Mouse (Mus musculus): ENCODE data around the gene Rasgrp3. TPM values are rescaled to one million over a fixed set of nuclear protein-coding genes. Genes with fewer than 3 reads are reported as not detected.
"Not testable (repeated sequence)": the region's sequence is repeated elsewhere in the genome, so short reads cannot be mapped to it uniquely, and the experiment has no call there.

The Rasgrp3 gene
- total and polyA plus RNA-seq, 2 experiments from 2014 or later: 4.4 to 5.5 TPM

DNA sequence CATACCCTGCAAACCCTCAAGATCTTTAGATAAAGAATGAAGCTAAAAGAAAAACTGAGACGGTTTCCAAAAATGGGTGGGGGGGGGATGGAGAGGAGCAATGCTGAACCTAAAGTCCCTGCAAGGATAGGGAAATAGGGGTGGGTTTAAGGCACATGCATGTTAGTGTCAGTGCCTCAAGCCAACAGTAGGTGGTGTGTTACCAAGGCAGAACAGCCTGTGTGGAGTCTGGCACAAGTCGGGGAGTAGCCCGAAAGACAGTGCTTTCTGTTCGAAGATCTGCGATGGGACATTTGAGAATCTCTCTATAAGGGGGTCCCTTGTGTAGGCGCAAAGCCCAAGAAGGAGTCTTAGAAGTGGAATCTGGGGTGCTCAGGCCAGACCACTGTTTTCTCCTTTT is 24.9 kb downstream of the Rasgrp3 start:
- Histone ChIP-seq H3K36me3 (ENCODE audit: insufficient read depth) (no peaks in the 10 kb centered on the region), H3K27me3 (ENCODE audit: insufficient read depth, low read length) (no peaks in the 10 kb centered on the region), H3K4me3 (ENCODE audit: low read depth, low read length) (no peak overlapping the region), H3K4me1 (ENCODE audit: insufficient read depth) (peaks cover 6% of the 10 kb centered on the region; the same call in 1 of the 2 replicates), H3K4me2 (ENCODE audit: low read depth) (no peak overlapping the region), H3K9ac (no peak overlapping the region), H3K27ac (ENCODE audit: low read depth, low read length) (no peak overlapping the region), H3K9me3 (ENCODE audit: low read length) (no peaks in the 10 kb centered on the region)
- WGBS: 88% methylated on average over 6 of the region's 6 CpGs
- peak; percentile 35; the same call in 1 of the 2 replicates for TF ChIP-seq CTCF (IDR thresholded peaks at IDR 0.05; ENCODE audit: low read depth)
- ATAC-seq (no peak), DNase-seq (no peak)

DNA sequence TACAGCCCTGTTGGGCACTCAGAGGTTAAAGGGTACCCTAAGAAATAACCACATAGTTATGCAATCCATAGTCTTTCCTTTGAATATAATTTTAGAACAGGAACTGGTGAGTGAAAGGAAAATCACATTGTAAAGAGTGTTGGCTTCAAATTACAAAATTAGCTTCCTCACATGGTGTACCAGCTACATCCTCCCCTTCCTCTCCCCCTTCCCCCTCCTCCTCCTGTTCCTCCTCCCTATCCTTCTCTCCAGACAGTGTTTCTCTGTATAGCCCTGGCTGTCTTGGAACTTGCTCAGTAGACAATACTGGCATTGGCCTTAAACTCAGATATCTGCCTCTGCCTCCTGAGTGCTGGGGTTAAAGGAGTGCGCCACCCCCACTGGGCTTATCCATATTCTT is 26.1 kb downstream of the Rasgrp3 start:
- Histone ChIP-seq H3K4me1 (ENCODE audit: insufficient read depth) (peaks cover 6% of the 10 kb centered on the region; the same call in 1 of the 2 replicates), H3K27ac (ENCODE audit: low read depth, low read length) (no peak overlapping the region), H3K9ac (no peak overlapping the region), H3K4me2 (ENCODE audit: low read depth) (no peak overlapping the region), H3K4me3 (ENCODE audit: low read depth, low read length) (no peak overlapping the region), H3K9me3 (ENCODE audit: low read length) (no peaks in the 10 kb centered on the region), H3K27me3 (ENCODE audit: insufficient read depth, low read length) (no peaks in the 10 kb centered on the region), H3K36me3 (ENCODE audit: insufficient read depth) (no peaks in the 10 kb centered on the region)
- DNase-seq (no peak), ATAC-seq (no peak)
- 96% methylated on average over 1 of the region's 1 CpGs for WGBS
- TF ChIP-seq CTCF (IDR thresholded peaks at IDR 0.05; ENCODE audit: low read depth): no peak

DNA sequence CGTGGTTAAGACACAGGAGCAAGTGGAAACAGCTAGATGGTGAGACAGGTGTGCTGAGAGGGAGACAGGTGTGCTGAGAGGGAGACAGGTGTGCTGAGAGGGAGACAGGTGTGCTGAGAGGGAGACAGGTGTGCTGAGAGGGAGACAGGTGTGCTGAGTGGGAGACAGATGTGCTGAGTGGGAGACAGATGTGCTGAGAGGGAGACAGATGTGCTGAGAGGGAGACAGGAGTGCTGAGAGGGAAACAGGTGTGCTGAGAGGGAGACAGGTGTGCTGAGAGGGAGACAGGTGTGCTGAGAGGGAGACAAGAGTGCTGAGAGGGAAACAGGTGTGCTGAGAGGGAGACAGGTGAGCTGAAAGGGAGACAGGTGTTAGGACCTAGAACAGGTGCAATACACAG is 27.5 kb downstream of the Rasgrp3 start:
- ATAC-seq; H3K4me2 ChIP-seq (ENCODE audit: low read depth); DNase-seq; H3K36me3 ChIP-seq (ENCODE audit: insufficient read depth); H3K27ac ChIP-seq (ENCODE audit: low read depth, low read length); H3K9ac ChIP-seq; H3K4me3 ChIP-seq (ENCODE audit: low read depth, low read length); H3K9me3 ChIP-seq (ENCODE audit: low read length); H3K4me1 ChIP-seq (ENCODE audit: insufficient read depth); H3K27me3 ChIP-seq (ENCODE audit: insufficient read depth, low read length): not testable (repeated sequence)
- WGBS: 91% methylated on average over 1 of the region's 1 CpGs

DNA sequence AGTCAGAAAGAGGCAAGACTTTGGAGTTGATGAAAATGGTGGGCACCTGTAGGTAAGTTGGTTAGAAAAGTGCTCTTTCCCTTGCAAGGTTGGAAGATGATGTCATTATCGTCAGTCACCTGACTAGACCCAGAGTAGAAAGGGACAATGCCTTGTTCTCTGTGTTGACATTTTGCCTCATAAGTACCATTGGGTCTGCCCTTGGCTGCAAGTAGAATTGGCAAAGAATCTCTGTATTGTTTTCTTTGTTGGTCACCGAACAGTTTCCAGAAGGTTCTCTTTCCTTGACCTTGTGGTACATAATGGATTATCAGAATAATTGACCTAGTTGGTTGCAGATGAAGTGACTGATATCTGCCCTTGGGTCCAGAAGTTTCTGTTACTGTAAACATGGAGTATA is 27.9 kb downstream of the Rasgrp3 start:
- H3K4me2 ChIP-seq (ENCODE audit: low read depth): no peak overlapping the region
- no peak for TF ChIP-seq CTCF (IDR thresholded peaks at IDR 0.05; ENCODE audit: low read depth)

GRCm38 (mm10) chr17:75464331-75464982 is 28.8 kb downstream of the Rasgrp3 start:
- DNase-seq (no peak), ATAC-seq (no peak)
- no peaks in the 10 kb centered on the region for H3K27me3 ChIP-seq (ENCODE audit: insufficient read depth, low read length)
- no peaks in the 10 kb centered on the region for H3K9me3 ChIP-seq (ENCODE audit: low read length)
- H3K4me1 ChIP-seq (ENCODE audit: insufficient read depth): peaks cover 6% of the 10 kb centered on the region; the same call in 1 of the 2 replicates
- H3K9ac ChIP-seq: no peak overlapping the region
- no peaks in the 10 kb centered on the region for H3K36me3 ChIP-seq (ENCODE audit: insufficient read depth)
- H3K4me3 ChIP-seq (ENCODE audit: low read depth, low read length): no peak overlapping the region
- no peak overlapping the region for H3K27ac ChIP-seq (ENCODE audit: low read depth, low read length)
- WGBS: 25% methylated on average over 9 of the region's 9 CpGs
- no peak for TF ChIP-seq CTCF (IDR thresholded peaks at IDR 0.05; ENCODE audit: low read depth)
- no peak overlapping the region for H3K4me2 ChIP-seq (ENCODE audit: low read depth)

More for the DNA sequence above, 27.9 kb downstream of the Rasgrp3 start:
- Histone ChIP-seq H3K27me3 (ENCODE audit: insufficient read depth, low read length) (no peaks in the 10 kb centered on the region), H3K36me3 (ENCODE audit: insufficient read depth) (no peaks in the 10 kb centered on the region), H3K4me1 (ENCODE audit: insufficient read depth) (peaks cover 6% of the 10 kb centered on the region; the same call in 1 of the 2 replicates), H3K9me3 (ENCODE audit: low read length) (no peaks in the 10 kb centered on the region), H3K9ac (no peak overlapping the region), H3K27ac (ENCODE audit: low read depth, low read length) (no peak overlapping the region), H3K4me3 (ENCODE audit: low read depth, low read length) (no peak overlapping the region)
- DNase-seq (no peak), ATAC-seq (no peak)
- WGBS: 83% methylated on average over 2 of the region's 2 CpGs

DNA sequence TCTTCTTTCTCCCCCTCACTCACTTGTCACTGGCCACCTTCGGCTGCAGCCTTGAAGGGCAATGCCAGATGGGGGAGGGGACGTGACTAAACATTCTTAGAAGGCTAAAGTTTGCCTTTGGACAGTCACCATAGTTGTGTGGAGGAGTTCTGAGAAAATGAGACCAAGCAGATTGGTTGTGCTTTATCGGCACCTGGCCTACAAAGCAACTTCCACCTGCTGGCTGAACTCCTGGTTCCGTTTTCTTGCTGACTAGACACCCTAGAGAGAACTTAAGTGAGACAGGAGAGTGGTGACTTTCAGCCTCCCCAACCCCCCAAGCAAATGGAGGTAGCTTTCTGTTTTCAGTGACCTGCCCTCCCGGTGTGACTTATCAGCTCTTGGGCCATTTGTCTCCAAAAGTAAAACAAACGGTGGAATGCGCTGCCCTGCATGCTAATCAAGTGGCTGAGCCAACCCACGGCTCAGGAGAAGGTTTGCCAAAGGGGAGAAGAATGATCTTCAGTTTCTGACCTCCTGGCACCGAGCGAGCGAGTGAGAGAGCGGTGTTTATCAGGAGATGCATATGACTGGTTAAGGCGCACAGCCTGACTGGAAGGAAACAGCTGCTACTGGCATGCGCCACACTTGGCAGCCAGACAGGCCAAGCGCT is 29.4 kb downstream of the Rasgrp3 start:
- Histone ChIP-seq H3K4me1 (ENCODE audit: insufficient read depth) (peaks cover 6% of the 10 kb centered on the region; the same call in 1 of the 2 replicates), H3K27me3 (ENCODE audit: insufficient read depth, low read length) (no peaks in the 10 kb centered on the region), H3K36me3 (ENCODE audit: insufficient read depth) (no peaks in the 10 kb centered on the region), H3K27ac (ENCODE audit: low read depth, low read length) (no peak overlapping the region), H3K9ac (no peak overlapping the region), H3K4me2 (ENCODE audit: low read depth) (peak overlapping the region; percentile 32), H3K4me3 (ENCODE audit: low read depth, low read length) (no peak overlapping the region), H3K9me3 (ENCODE audit: low read length) (no peaks in the 10 kb centered on the region)
- DNase-seq: peak; percentile 79
- ATAC-seq: peak; percentile 95
- no peak for TF ChIP-seq CTCF (IDR thresholded peaks at IDR 0.05; ENCODE audit: low read depth)
- WGBS: 13% methylated on average over 15 of the region's 15 CpGs

DNA sequence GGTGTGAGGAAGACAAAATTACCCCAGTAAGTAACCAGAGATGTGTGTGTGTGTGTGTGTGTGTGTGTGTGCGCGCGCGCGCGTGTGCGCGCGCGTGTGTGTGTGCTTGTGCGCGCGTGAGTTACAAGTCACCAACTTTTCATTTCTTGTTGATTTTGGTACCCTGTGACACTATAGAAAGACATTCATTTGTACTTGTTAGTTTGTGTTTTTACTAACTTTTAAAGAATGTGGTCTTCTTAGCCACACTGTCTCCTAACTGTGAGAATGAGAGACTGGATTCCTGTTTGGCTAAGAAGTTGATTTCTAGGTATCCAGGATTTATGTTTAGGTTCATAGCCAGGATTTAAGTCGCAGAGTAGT is 29.9 kb downstream of the Rasgrp3 start:
- no peak overlapping the region for H3K27ac ChIP-seq (ENCODE audit: low read depth, low read length)
- H3K4me1 ChIP-seq (ENCODE audit: insufficient read depth): peaks cover 6% of the 10 kb centered on the region; the same call in 1 of the 2 replicates
- no peaks in the 10 kb centered on the region for H3K36me3 ChIP-seq (ENCODE audit: insufficient read depth)
- DNase-seq (no peak), ATAC-seq (no peak)
- TF ChIP-seq CTCF (IDR thresholded peaks at IDR 0.05; ENCODE audit: low read depth): no peak
- no peaks in the 10 kb centered on the region for H3K27me3 ChIP-seq (ENCODE audit: insufficient read depth, low read length)
- peak overlapping the region; percentile 32 for H3K4me2 ChIP-seq (ENCODE audit: low read depth)
- no peak overlapping the region for H3K4me3 ChIP-seq (ENCODE audit: low read depth, low read length)
- H3K9me3 ChIP-seq (ENCODE audit: low read length): no peaks in the 10 kb centered on the region
- H3K9ac ChIP-seq: no peak overlapping the region
- 54% methylated on average over 14 of the region's 14 CpGs for WGBS

Data from forebrain, postnatal 0 days (tissue).